28 mouse cellular contexts compared by ENCODE assay signal in the genomic region with DNA sequence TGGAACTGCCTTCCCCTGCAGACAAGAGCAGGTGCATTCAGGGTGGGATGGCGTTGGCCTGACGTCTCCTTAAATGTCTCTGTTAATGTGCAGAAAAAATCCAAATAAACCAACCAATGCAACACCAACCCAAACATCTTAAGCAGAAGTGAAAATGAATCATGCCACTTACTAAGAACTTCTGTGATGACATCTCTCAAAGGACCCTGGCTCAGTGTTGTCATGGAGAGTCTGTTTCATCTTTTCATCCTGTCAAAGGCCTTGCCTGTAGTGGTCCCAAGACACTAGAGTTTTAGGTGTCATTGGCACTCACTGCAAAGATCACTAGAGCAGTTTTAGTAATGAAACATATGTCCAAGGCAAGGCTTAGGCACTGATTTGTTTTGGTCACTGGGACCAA. TPM values are rescaled to one million over a fixed set of nuclear protein-coding genes. Genes with fewer than 3 reads are reported as not detected.
"Had no signal": no experiment of that assay in that cellular context is flagged by ENCODE, and none has a peak within 500 bp of the region (broad histone marks: within the 10 kb centered on the region; RNA-seq: fewer than 3 reads in every experiment).

No protein-coding gene starts in this region.

- H3K9ac ChIP-seq: heart, embryonic 13.5 days; heart, embryonic 15.5 days; hindbrain, embryonic 13.5 days; hindbrain, embryonic 15.5 days; intestine, embryonic 15.5 days; kidney, embryonic 15.5 days; limb, embryonic 13.5 days; limb, embryonic 15.5 days; liver, embryonic 12.5 days had no signal

- H3K36me3 ChIP-seq: heart, embryonic 10.5 days; heart, embryonic 13.5 days; heart, embryonic 15.5 days; hindbrain, embryonic 13.5 days; hindbrain, embryonic 15.5 days; intestine, embryonic 15.5 days; kidney, embryonic 15.5 days; limb, embryonic 13.5 days; limb, embryonic 15.5 days; liver, embryonic 12.5 days had no signal

- H3K27ac ChIP-seq: gastrocnemius, adult 2 months; heart, embryonic 10.5 days; heart, embryonic 13.5 days; heart, embryonic 15.5 days; hindbrain, embryonic 13.5 days; hindbrain, embryonic 15.5 days; intestine, embryonic 15.5 days; kidney, embryonic 15.5 days; kidney, postnatal 0 days; limb, embryonic 13.5 days; limb, embryonic 15.5 days; liver, embryonic 12.5 days had no signal

- H3K9me3 ChIP-seq: heart, embryonic 10.5 days; heart, embryonic 13.5 days; heart, embryonic 15.5 days; hindbrain, embryonic 13.5 days; hindbrain, embryonic 15.5 days; intestine, embryonic 15.5 days; kidney, embryonic 15.5 days; limb, embryonic 13.5 days; limb, embryonic 15.5 days; liver, embryonic 12.5 days had no signal

- H3K4me2 ChIP-seq: heart, embryonic 13.5 days; heart, embryonic 15.5 days; hindbrain, embryonic 13.5 days; hindbrain, embryonic 15.5 days; intestine, embryonic 15.5 days; kidney, embryonic 15.5 days; limb, embryonic 13.5 days; limb, embryonic 15.5 days; liver, embryonic 12.5 days had no signal

- H3K4me1 ChIP-seq: heart, embryonic 10.5 days; heart, embryonic 13.5 days; heart, embryonic 15.5 days; hindbrain, embryonic 13.5 days; hindbrain, embryonic 15.5 days; intestine, embryonic 15.5 days; kidney, embryonic 15.5 days; limb, embryonic 13.5 days; limb, embryonic 15.5 days; liver, embryonic 12.5 days had no signal

- H3K4me3 ChIP-seq: gastrocnemius, adult 2 months; heart, embryonic 10.5 days; heart, embryonic 13.5 days; heart, embryonic 15.5 days; hindbrain, embryonic 13.5 days; hindbrain, embryonic 15.5 days; intestine, embryonic 15.5 days; kidney, embryonic 15.5 days; limb, embryonic 13.5 days; limb, embryonic 15.5 days; liver, embryonic 12.5 days had no signal

- H3K27me3 ChIP-seq: heart, embryonic 13.5 days; hindbrain, embryonic 13.5 days; hindbrain, embryonic 15.5 days; intestine, embryonic 15.5 days; kidney, embryonic 15.5 days; limb, embryonic 13.5 days; limb, embryonic 15.5 days; liver, embryonic 12.5 days had no signal

- DNase-seq: gastrocnemius, adult 2 months; gastrocnemius, postnatal 10 days; gastrocnemius, postnatal 25 days; heart, adult 18-20 months; heart, postnatal 14 days; heart, postnatal 36 days; kidney, adult 18-20 months; kidney, adult 8-10 months; kidney, postnatal 14 days; kidney, postnatal 36 days; layer of hippocampus, adult 9-11 months; layer of hippocampus, postnatal 36 days; left cerebral cortex, postnatal 4 days had no signal

- ATAC-seq: inflammation-experienced regulatory T-cells, adult 6 months; intestine, embryonic 15.5 days; intestine, postnatal 0 days; liver, embryonic 12.5 days had no signal

RNA-seq across cellular contexts. Expression of a gene that starts 53.0 kb away (rescaled TPM):
- total RNA-seq: hematopoietic stem cell, adult 5-6 weeks had no signal
- polyA plus RNA-seq: inflammation-experienced regulatory T-cells, adult 6 months; limb, embryonic 11.5 days; limb, embryonic 13.5 days had no signal
